Mouse (Mus musculus): ENCODE data around the gene Pax5.
A peak's percentile ranks its signal among the peaks of the same experiment; 100 is the strongest.

DNA sequence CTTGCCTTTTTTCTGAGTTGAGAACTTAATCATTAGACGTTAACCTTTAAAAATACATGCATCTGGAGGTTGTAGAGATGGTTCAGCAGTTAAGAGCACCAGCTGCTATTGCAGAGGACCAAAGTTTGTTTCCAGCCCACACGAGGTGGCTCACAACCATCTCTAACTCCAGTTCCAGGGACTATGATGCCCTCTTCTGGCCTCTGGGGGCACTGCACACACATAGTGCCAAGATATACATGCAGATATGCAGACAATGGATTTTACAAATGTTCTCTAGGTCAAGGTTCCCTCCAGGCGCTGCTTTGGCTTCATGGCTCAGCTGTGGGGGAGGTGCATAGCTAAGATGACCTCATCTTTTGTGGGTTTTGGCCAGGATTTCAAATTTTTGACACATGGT, 74.7 kb downstream of the Pax5 start:
- TF ChIP-seq POLR2A (IDR thresholded peaks at IDR 0.05; ENCODE audit: insufficient read depth, low read depth, low read length) (no peak), CTCF (IDR thresholded peaks at IDR 0.05) (peak; percentile 35), EP300 (IDR thresholded peaks at IDR 0.05; ENCODE audit: insufficient read depth, low read depth, low read length) (no peak)

All from heart, adult 2 months (tissue).